Mouse (Mus musculus): ENCODE results near the gene Crabp1. TPM values are rescaled to one million over a fixed set of nuclear protein-coding genes. Genes with fewer than 3 reads are reported as not detected.

The Crabp1 gene
- polyA plus RNA-seq (2015; fragmentation: Nextera tagmentation; extraction: Ambion mirVana), result 0.84 and 1.1 TPM in 2 replicates

DNA sequence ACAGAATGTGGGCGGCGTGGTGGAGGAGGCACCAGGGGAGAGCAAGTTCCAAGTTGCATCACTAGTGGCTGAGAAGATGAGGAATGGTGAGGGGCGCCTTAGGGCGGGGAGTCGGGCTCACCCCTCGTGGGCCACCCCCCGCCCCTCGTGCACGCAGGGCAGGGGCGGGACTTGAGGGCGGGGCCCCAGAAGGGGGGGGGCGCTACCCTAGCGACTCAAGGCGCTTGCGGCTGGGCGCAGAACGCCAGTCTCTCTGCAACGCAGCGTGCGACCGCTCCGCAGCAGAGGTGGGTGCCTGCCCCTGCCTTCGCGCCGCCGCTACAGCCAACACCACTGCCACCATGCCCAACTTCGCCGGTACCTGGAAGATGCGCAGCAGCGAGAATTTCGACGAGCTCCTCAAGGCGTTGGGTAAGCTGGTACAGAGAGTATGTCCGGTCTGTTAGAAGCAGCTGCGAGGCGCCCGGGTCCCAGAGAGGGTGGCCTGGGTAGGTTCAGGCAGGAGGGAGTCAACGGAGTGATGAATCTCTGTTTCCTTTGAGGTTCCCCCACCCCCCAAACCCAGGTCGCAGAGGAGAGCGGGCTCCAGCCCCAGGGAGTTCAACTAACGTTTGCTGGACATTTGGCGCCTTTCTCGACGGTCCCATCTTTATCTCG is at the start of gene Crabp1:
Crabp1 (plus strand) TSS at position 188 of the 657 bp plus-strand sequence.
- no peak for ATAC-seq (ENCODE audit: insufficient read depth)
- under 1% methylated on average over 44 of the region's 45 CpGs for WGBS (ENCODE audit: insufficient replicate concordance)
- Histone ChIP-seq H3K4me2 (peak within 1 kb of the TSS; percentile 27), H3K27ac (replicated peaks) (no peak within 1 kb of the TSS), H3K4me3 (replicated peaks) (no peak within 1 kb of the TSS), H3K27me3 (peaks cover 84% of the 10 kb centered on the region), H3K9ac (no peak within 1 kb of the TSS), H3K9me3 (replicated peaks) (no peaks in the 10 kb centered on the region), H3K4me1 (replicated peaks) (no peaks in the 10 kb centered on the region), H3K36me3 (replicated peaks) (no peaks in the 10 kb centered on the region)

DNA sequence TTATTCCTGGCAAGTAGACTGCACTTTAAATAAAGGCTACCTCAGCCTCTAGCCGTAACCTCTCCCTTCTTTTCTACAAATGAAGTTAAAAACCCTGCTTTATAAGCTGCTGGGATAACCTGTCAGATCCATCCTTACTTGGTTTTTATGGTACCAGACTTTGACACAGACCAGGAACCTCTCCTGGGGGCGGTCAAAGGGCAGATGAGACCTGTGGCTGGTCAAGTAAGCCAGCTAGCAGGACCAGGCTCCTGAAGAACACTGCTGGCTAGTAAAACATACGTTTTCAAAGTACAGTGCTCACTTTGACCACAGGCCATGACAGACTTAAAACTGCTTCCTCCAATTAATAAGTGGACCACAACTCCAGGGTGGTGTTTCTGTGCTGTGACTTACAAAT is 48.8 kb upstream of the Crabp1 start:
- no peaks in the 10 kb centered on the region for H3K27me3 ChIP-seq
- no peak for ATAC-seq (ENCODE audit: insufficient read depth)
- no peak overlapping the region for H3K4me3 ChIP-seq (replicated peaks)
- WGBS (ENCODE audit: insufficient replicate concordance), result 86% methylated on average over 3 of the region's 3 CpGs
- H3K9me3 ChIP-seq (replicated peaks), result no peaks in the 10 kb centered on the region
- H3K9ac ChIP-seq, result no peak overlapping the region
- H3K4me2 ChIP-seq, result no peak overlapping the region
- no peaks in the 10 kb centered on the region for H3K4me1 ChIP-seq (replicated peaks)
- no peak overlapping the region for H3K27ac ChIP-seq (replicated peaks)
- H3K36me3 ChIP-seq (replicated peaks), result peaks cover 99% of the 10 kb centered on the region

DNA sequence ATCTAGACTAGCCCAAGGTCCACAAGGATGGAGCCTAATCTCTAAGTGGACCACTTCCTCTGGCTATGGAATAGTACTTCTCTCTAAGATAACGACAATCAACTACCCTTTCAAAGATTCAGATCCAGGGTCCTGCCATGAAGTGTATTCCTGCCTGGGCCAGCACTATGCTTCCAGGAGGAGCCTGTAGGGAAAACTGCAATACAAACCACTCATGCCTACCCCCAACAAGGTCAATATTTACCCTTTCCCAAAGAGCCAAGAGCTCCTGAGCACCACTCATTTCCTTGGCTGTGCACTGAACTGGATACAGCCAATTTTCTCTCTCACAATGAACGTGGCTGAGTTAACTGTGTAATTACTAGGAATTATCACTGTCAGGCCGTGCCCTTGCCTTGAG is 47.0 kb upstream of the Crabp1 start:
- no peaks in the 10 kb centered on the region for H3K4me1 ChIP-seq (replicated peaks)
- no peak for ATAC-seq (ENCODE audit: insufficient read depth)
- no peak overlapping the region for H3K27ac ChIP-seq (replicated peaks)
- no peaks in the 10 kb centered on the region for H3K27me3 ChIP-seq
- H3K4me3 ChIP-seq (replicated peaks), result no peak overlapping the region
- no peak overlapping the region for H3K9ac ChIP-seq
- H3K4me2 ChIP-seq, result no peak overlapping the region
- H3K36me3 ChIP-seq (replicated peaks), result peaks cover 94% of the 10 kb centered on the region
- no peaks in the 10 kb centered on the region for H3K9me3 ChIP-seq (replicated peaks)
- WGBS (ENCODE audit: insufficient replicate concordance), result 77% methylated on average over 3 of the region's 3 CpGs

DNA sequence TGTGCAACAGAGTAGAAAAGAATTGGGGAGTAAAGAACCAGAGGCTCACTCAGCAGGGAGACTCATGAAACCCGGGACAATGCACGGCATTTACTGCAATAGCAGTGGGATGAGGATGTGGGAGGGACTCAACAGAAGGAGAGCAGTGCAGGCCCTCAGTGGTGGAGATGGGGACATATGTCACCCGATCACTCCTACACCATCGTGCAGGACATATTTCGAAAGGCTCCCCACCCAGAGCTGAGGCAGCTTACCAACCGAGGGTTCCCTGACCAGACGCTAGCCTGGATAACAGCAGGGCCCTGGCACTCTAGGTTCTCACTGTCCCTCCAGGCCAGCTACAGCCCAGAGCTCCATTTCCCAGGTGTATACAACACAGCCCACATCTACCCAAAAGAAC is 42.4 kb upstream of the Crabp1 start:
- H3K4me2 ChIP-seq, result no peak overlapping the region
- no peak overlapping the region for H3K27ac ChIP-seq (replicated peaks)
- H3K4me3 ChIP-seq (replicated peaks), result no peak overlapping the region
- peaks cover 92% of the 10 kb centered on the region for H3K36me3 ChIP-seq (replicated peaks)
- H3K4me1 ChIP-seq (replicated peaks), result no peaks in the 10 kb centered on the region
- WGBS (ENCODE audit: insufficient replicate concordance), result 88% methylated on average over 7 of the region's 7 CpGs
- ATAC-seq (ENCODE audit: insufficient read depth), result no peak
- H3K27me3 ChIP-seq, result no peaks in the 10 kb centered on the region
- no peaks in the 10 kb centered on the region for H3K9me3 ChIP-seq (replicated peaks)
- no peak overlapping the region for H3K9ac ChIP-seq

GRCm38 (mm10) chr9:54722596-54722995 is 42.0 kb upstream of the Crabp1 start:
- H3K36me3 ChIP-seq (replicated peaks), result peaks cover 92% of the 10 kb centered on the region
- ATAC-seq (ENCODE audit: insufficient read depth), result no peak
- no peaks in the 10 kb centered on the region for H3K4me1 ChIP-seq (replicated peaks)
- H3K9ac ChIP-seq, result no peak overlapping the region
- no peak overlapping the region for H3K4me2 ChIP-seq
- no peak overlapping the region for H3K4me3 ChIP-seq (replicated peaks)
- H3K9me3 ChIP-seq (replicated peaks), result no peaks in the 10 kb centered on the region
- H3K27ac ChIP-seq (replicated peaks), result no peak overlapping the region
- H3K27me3 ChIP-seq, result no peaks in the 10 kb centered on the region
- WGBS (ENCODE audit: insufficient replicate concordance), result 91% methylated on average over 4 of the region's 4 CpGs

GRCm38 (mm10) chr9:54726315-54726714 is 38.2 kb upstream of the Crabp1 start:
- H3K4me2 ChIP-seq, result no peak overlapping the region
- no peaks in the 10 kb centered on the region for H3K27me3 ChIP-seq
- no peak overlapping the region for H3K9ac ChIP-seq
- no peaks in the 10 kb centered on the region for H3K4me1 ChIP-seq (replicated peaks)
- ATAC-seq (ENCODE audit: insufficient read depth), result no peak
- 69% methylated on average over 5 of the region's 5 CpGs for WGBS (ENCODE audit: insufficient replicate concordance)
- H3K27ac ChIP-seq (replicated peaks), result no peak overlapping the region
- H3K9me3 ChIP-seq (replicated peaks), result no peaks in the 10 kb centered on the region
- peaks cover 91% of the 10 kb centered on the region for H3K36me3 ChIP-seq (replicated peaks)
- no peak overlapping the region for H3K4me3 ChIP-seq (replicated peaks)

- Histone ChIP-seq H3K27ac (replicated peaks) (no peak overlapping the region), H3K9me3 (replicated peaks) (no peaks in the 10 kb centered on the region), H3K27me3 (no peaks in the 10 kb centered on the region), H3K4me1 (replicated peaks) (peaks cover 31% of the 10 kb centered on the region), H3K4me2 (no peak overlapping the region), H3K9ac (no peak overlapping the region), H3K4me3 (replicated peaks) (no peak overlapping the region), H3K36me3 (replicated peaks) (peaks cover 35% of the 10 kb centered on the region)
- no peak for ATAC-seq (ENCODE audit: insufficient read depth)
- WGBS (ENCODE audit: insufficient replicate concordance), result 73% methylated on average over 2 of the region's 2 CpGs
Measured at GRCm38 (mm10) chr9:54732122-54732521, 32.4 kb upstream of the Crabp1 start.

GRCm38 (mm10) chr9:54733921-54734638 is 30.5 kb upstream of the Crabp1 start, which contains the start of gene Wdr61:
Gene Wdr61 (minus strand): TSS chr9:54734519.
- Histone ChIP-seq H3K9me3 (replicated peaks) (no peaks in the 10 kb centered on the region), H3K4me1 (replicated peaks) (peaks cover 31% of the 10 kb centered on the region), H3K36me3 (replicated peaks) (peaks cover 16% of the 10 kb centered on the region), H3K27ac (replicated peaks) (peak within 1 kb of the TSS; percentile 72), H3K4me2 (peak within 1 kb of the TSS; percentile 79), H3K9ac (peak within 1 kb of the TSS; percentile 69), H3K27me3 (no peaks in the 10 kb centered on the region), H3K4me3 (replicated peaks) (peak within 1 kb of the TSS; percentile 78)
- under 1% methylated on average over 32 of the region's 32 CpGs for WGBS (ENCODE audit: insufficient replicate concordance)
- ATAC-seq (ENCODE audit: insufficient read depth), result peak; percentile 97

DNA sequence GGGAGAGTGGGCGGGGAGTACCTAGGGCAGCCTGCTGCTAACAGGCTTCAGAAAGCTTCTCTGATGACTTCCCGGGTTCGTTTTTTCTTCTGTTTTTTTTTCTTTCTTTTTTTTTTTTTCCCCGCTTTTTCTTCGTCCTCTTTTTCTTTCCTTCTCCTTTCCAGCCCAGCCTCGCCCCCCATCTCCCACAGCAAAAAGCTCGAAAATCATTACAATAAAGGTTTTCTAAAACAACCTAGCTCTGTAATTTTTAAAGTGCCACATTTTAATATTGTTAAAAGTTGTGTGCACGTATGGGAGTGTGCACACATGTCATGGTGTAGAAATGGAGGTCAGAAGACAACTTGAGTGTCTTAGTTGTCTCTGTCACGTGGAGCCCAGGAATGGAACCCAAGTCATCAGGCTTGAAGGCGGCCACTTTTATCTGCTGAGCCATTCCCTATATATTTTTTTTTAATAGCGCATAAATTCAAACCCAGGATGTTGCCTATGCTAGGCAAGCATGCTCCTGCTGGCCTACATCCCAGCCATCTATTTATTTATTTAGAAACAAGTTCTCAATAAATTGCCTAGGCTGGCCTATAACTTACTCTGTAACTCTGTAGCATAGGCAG is 29.8 kb upstream of the Crabp1 start:
- Histone ChIP-seq H3K4me3 (replicated peaks) (peak overlapping the region; percentile 78), H3K36me3 (replicated peaks) (peaks cover 9% of the 10 kb centered on the region), H3K9ac (peak overlapping the region; percentile 32), H3K27ac (replicated peaks) (0 out of 2 replicates have a peak overlapping the region, but pooled peaks have one; percentile 33), H3K27me3 (no peaks in the 10 kb centered on the region), H3K4me2 (peak overlapping the region; percentile 79), H3K9me3 (replicated peaks) (no peaks in the 10 kb centered on the region), H3K4me1 (replicated peaks) (peaks cover 31% of the 10 kb centered on the region)
- ATAC-seq (ENCODE audit: insufficient read depth), result no peak
- WGBS (ENCODE audit: insufficient replicate concordance), result 17% methylated on average over 11 of the region's 11 CpGs

- H3K27me3 ChIP-seq, result no peaks in the 10 kb centered on the region
- H3K9me3 ChIP-seq (replicated peaks), result no peaks in the 10 kb centered on the region
- H3K9ac ChIP-seq, result no peak overlapping the region
- no peak for ATAC-seq (ENCODE audit: insufficient read depth)
- H3K27ac ChIP-seq (replicated peaks), result no peak overlapping the region
- WGBS (ENCODE audit: insufficient replicate concordance), result 22% methylated on average over 9 of the region's 9 CpGs
- H3K4me1 ChIP-seq (replicated peaks), result peaks cover 31% of the 10 kb centered on the region
- peak overlapping the region; percentile 53 for H3K4me2 ChIP-seq
- peak overlapping the region; percentile 17; the same call in 1 of the 2 replicates for H3K4me3 ChIP-seq (replicated peaks)
- H3K36me3 ChIP-seq (replicated peaks), result no peaks in the 10 kb centered on the region
Measured at GRCm38 (mm10) chr9:54736284-54736701, 28.3 kb upstream of the Crabp1 start.

DNA sequence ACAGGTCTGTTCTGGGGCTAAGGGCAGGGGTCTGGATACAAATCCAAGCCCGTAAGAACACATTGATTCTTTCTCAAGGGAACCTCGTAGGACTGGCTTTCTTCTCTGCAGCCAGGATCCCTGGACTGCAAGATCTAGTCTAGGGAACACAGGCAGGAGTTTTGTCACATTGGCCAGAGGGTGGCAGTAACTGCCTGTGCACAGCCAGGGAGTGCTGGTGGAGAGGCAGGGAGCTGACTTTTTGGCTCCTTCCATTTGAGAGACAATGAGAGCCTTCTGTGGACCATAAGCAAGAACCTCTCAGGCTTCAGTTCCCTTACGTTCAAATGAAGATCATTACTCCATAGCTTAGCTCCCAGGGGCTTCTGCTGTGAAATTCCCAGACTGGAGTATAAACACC is 26.2 kb upstream of the Crabp1 start:
- H3K4me3 ChIP-seq (replicated peaks), result no peak overlapping the region
- no peaks in the 10 kb centered on the region for H3K27me3 ChIP-seq
- no peak overlapping the region for H3K9ac ChIP-seq
- H3K9me3 ChIP-seq (replicated peaks), result no peaks in the 10 kb centered on the region
- H3K4me2 ChIP-seq, result no peak overlapping the region
- H3K27ac ChIP-seq (replicated peaks), result no peak overlapping the region
- ATAC-seq (ENCODE audit: insufficient read depth), result no peak
- no peaks in the 10 kb centered on the region for H3K36me3 ChIP-seq (replicated peaks)
- WGBS (ENCODE audit: insufficient replicate concordance), result 32% methylated on average over 3 of the region's 3 CpGs
- peaks cover 22% of the 10 kb centered on the region for H3K4me1 ChIP-seq (replicated peaks)

All from liver, embryonic 15.5 days (tissue).